Mouse (Mus musculus) brain, embryonic 18.5 days (tissue): ENCODE results near the gene Zfp810.
"Not testable (repeated sequence)": the region's sequence is repeated elsewhere in the genome, so short reads cannot be mapped to it uniquely, and the experiment has no call there.

Source experiments
- DNase-seq: peaks from one replicate; pipeline ENCODE4 v3.0.0-alpha.2; 2012; ENCODE audit warnings: low read depth, low spot score

Zfp810 gene

DNA sequence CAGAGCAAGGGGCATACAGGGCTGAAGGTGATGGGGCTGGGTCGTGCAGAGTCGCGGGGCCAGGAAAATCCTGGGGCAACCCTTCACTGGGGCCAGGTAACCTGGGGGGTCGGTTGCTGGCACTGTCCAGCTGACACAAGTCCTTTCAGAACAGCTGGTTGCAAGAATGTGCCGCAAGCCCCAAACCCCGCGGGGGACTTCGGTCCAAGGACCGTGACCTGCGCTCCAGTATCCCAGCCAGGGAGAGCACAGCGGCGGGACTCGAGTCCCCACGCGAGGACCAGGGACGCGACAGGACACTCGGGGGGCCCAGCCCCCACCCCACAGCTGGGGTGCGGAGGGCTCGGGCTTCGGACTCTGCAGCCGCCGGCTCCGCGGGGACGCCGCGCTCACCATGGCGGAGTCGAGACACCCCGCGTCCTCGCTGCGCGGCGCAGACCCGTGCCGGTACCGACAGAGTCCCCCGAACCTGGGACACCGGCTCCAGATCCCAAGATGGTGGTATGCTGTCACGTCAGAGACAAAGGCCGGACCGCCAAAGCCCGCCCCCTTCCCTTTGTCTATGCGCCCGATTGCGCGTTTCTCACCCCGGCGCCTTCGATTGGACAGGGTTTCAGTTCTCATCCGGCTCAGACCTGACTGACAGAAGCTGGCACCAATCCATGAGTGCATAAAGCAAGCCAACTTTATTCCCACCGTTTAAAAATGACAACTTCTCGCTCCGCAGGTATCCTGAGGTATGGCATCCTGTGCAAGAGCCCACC lies at the start of gene Zfp810:
Gene Zfp810, minus strand, starts transcription at position 493 of the 764 bp plus-strand sequence.
- peak; percentile 94 for DNase-seq

- peak; percentile 1 for DNase-seq
These were observed 48.5 kb upstream of the Zfp810 start for GRCm38 (mm10) chr9:22355919-22356318.

- DNase-seq: no peak
These were observed 46.5 kb upstream of the Zfp810 start for GRCm38 (mm10) chr9:22353901-22354300.

DNA sequence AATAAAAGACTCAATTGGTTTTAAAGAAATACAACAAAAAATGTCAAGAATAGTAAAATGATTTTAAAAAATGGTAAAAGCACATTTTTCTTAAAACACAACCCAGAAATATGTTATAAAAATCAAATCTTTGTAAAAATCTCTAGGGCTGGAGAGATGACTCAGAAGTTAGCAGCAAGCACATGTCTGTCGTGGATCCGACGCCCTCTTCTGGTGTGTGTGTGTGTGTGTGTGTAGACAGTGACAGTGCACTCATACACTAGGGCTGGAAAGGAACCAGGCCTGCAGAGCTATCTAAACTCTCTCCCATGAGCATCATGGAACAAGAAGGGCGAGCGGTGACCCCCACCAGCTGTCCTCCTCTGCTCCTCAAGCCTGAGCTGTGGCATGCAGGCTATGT lies 46.0 kb upstream of the Zfp810 start:
- no peak for DNase-seq

DNA sequence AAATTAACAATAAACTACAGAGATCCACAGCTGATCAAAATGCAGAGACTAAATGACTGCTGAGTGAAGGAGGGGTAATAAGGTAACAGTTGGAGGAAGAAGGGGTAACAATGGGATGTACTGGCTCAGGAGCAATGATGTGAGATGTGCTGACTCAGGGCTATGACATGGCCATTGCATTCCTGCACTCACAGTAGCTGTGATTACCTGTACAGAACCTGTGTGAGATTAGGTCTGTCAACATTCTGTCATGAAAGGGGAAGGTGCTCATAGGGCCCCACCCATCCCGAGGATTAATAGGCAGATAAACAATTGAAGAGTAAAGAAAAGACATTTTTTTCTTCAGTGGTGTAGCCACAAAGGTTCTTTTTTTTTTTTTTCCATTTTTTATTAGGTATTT lies 32.9 kb upstream of the Zfp810 start:
- no peak for DNase-seq

- DNase-seq: no peak
These were observed 29.8 kb upstream of the Zfp810 start for GRCm38 (mm10) chr9:22337217-22337616.

DNA sequence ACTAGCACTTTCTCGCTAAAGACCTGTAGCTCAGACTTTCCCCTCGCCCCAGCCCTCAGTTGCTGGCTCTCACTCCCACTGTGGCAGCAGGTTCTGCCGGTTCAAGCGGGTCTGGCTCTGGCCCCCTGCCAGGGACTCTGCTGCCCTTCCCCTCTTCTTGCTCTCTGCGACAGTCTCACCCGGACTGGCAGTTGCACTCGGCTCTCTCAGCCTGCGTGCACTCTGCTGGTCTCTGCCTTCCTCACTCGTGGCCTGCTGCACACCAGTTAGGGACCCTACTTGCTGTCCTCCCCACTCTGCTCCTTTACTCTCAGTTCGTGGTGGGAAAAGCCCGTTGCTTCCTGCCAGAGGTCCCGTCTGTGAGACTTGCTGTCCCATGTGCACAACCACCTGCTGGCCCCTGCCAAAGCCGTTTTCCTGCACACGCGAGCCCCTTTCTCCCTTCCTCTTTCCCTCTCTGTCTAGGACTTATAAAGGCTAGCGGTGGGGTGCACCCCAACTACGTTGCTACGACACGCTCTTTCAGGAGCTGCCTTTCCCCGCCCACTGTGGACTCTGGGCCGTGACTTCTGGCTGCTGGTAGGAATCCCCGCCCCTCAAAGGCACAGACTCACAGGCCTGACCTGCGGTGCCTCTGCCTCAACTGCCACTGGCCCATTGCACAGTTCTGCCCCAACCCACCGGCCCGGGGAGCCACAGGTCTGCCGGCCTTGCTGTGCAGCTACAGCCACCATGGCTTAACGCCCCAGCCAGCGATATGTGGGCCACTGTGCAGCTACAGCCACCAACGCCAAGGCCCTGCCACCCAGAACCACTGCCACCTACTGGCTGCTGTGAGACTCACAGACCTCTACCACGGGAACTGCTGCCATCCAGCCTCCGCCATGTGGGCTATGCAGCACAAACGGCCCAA lies 20.3 kb upstream of the Zfp810 start:
- DNase-seq: no peak

DNA sequence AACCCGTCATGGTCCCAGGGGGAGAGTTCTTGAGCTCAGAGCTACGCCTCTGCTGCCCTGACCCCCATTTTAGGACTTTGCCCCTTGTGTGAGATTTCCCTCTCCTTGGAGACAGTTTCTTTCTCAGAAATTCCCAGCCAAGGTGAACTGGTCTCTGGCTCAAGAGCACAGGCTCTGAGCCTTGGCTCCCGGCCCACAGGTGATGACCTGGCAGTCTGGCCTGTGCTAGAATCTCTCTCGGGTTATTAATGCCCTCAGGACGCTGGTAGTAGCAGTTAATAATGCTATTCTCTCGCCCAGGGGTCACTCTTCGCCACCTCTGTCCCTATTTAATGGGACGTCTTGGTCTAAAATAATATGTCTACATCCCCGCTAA lies 19.6 kb upstream of the Zfp810 start:
- no peak for DNase-seq

- DNase-seq: no peak
These were observed 17.1 kb upstream of the Zfp810 start for GRCm38 (mm10) chr9:22324579-22324978.

- no peak for DNase-seq
These were observed 15.1 kb upstream of the Zfp810 start for GRCm38 (mm10) chr9:22322381-22323211.

GRCm38 (mm10) chr9:22319109-22319508 lies 11.7 kb upstream of the Zfp810 start:
- no peak for DNase-seq

GRCm38 (mm10) chr9:22316047-22316446 lies 8.6 kb upstream of the Zfp810 start:
- DNase-seq: not testable (repeated sequence)

GRCm38 (mm10) chr9:22314066-22314465 lies 6.6 kb upstream of the Zfp810 start:
- DNase-seq: no peak

- DNase-seq: no peak
These were observed 5.8 kb upstream of the Zfp810 start for GRCm38 (mm10) chr9:22313218-22313617.

DNA sequence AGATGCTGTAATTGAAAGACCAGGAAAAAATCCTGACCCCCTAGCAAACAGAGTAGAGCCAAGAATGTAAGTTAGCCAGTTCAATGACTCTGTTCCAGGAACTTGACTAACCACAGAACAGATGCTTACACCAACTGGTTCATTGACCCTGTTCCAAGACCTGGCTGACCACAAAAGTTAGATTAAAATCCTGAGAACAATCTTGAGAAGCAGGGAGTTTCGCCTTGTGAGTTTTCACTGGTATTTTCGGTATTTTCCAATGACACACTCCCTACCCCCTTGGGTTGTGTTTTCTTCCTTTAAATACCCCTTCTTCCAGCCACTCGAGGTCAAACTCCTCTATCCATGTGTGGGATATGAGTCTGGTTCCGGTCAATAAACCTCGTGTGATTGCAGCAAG lies 2.2 kb upstream of the Zfp810 start:
- no peak for DNase-seq

DNA sequence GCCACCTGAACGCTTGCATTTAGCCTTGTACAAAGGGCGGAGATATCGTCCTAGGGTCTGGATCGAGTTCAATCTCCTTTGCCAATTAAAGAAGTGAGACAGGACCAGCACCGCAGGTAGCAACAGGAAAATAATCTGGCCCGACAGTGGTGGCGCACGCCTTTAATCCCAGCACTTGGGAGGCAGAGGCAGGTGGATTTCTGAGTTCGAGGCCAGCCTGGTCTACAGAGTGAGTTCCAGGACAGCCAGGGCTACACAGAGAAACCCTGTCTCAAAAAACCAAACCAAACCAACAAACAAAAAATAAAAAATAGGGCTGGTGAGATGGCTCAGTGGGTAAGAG lies 443 bp upstream of the Zfp810 start:
- not testable (repeated sequence) for DNase-seq

DNA sequence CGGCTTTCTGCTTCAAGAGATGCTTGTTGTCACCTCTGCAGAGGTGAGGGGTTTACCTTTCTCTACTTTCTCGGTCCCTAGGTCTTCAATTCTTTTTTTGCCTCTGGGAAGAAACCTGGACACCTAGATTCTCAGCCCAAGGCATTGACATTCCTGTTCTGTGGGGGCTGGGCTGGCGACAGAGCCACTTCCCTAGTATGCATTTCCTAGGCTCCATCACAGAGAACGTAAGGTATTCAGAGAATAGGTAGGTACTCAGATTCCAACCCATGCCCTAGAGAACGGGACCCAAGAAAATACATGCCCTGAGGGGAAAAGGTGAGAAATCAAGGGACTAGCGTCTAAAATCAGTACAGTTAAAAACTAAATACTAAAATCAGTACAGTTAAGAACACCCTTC lies 722 bp downstream of the Zfp810 start:
- no peak for DNase-seq

- DNase-seq: no peak
These were observed 5.2 kb downstream of the Zfp810 start for GRCm38 (mm10) chr9:22302199-22302598.

- no peak for DNase-seq
These were observed 28.7 kb downstream of the Zfp810 start for GRCm38 (mm10) chr9:22278733-22279132.

GRCm38 (mm10) chr9:22268886-22269285 lies 38.6 kb downstream of the Zfp810 start:
- no peak for DNase-seq

DNA sequence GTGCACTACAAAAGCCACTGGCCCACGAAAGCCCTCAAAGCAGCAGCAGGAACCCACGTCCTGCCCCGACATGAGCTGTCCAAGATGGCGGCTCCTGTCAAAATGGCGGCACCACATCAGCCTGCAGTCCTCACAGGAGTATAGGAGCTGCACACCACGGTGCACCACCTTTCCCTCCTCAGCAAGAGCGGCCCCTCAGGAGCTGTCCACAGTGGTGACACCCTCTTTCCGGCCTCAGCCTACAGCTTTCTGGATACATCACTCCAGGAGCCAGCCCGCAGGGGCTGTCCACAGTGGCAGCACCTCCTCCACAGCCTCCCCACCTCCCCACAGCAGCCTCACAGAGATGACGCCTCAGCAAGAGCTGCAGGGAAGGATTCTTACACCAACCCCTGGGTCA lies 44.8 kb downstream of the Zfp810 start:
- no peak for DNase-seq

DNA sequence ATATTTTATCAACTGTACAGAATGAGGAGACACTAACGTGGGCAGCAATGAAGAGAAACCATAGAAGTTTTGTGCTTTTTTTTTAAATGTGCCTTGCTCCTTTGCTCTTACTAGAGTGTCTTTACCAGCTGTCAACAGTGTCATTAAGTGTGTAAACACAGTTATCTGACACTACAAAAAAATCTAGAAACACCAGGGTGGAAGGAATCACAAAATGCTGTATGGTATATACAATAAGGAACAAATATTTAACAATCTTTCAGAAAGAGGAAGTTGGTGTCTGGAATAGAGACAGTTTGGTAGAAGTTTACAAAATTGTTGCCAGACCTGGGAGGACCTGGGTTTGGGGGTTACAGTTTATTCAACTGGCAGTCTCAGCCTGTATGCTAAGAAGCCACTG lies 45.9 kb downstream of the Zfp810 start:
- DNase-seq: no peak
